Mouse (Mus musculus) forebrain, embryonic 14.5 days (tissue): Measurements from ENCODE around the gene Gch1. TPM values are rescaled to one million over a fixed set of nuclear protein-coding genes. Genes with fewer than 3 reads are reported as not detected.

Experiments
- ATAC-seq: fragments of 200-750 bp; cut with Nextera tagmentation; 2 replicates; pipeline ENCODE4 v1.8.0; 2017; ENCODE audit warnings: mild to moderate bottlenecking, moderate library complexity
- DNase-seq: peaks from one replicate; pipeline ENCODE4 v3.0.0-alpha.2; 2015; ENCODE audit warnings: low spot score
- H3K27ac ChIP-seq: fragments of 300-500 bp; sonication (generic); 2 replicates; pipeline ENCODE4 v1.5.1; 2014; ENCODE audit warnings: low read depth, mild to moderate bottlenecking, control low read depth, low read length, moderate library complexity
- H3K27me3 ChIP-seq: fragments of 300-500 bp; sonication (generic); replicated peaks from 2 replicates; pipeline ENCODE4 v1.6.1; 2014; ENCODE audit warnings: low read length, control low read depth, mixed read lengths; ENCODE audit not compliant: control insufficient read depth, insufficient read depth
- H3K36me3 ChIP-seq: fragments of 300-500 bp; sonication (generic); 2 replicates; pipeline ENCODE4 v1.6.1; 2014; ENCODE audit warnings: low read length, control low read depth; ENCODE audit not compliant: control insufficient read depth, insufficient read depth
- H3K4me1 ChIP-seq: fragments of 300-500 bp; sonication (generic); 2 replicates; pipeline ENCODE4 v1.6.1; 2014; ENCODE audit warnings: antibody characterized with exemption, low read length, control low read depth; ENCODE audit not compliant: control insufficient read depth, insufficient read depth
- H3K4me2 ChIP-seq: fragments of 300-500 bp; sonication (generic); 2 replicates; pipeline ENCODE4 v1.6.1; 2014; ENCODE audit warnings: mild to moderate bottlenecking, control low read depth, low read length
- H3K4me3 ChIP-seq: fragments of 300-500 bp; sonication (generic); 2 replicates; pipeline ENCODE4 v1.5.1; 2014; ENCODE audit warnings: low read depth, low read length, control low read depth
- H3K9ac ChIP-seq: fragments of 300-500 bp; sonication (generic); 2 replicates; pipeline ENCODE4 v1.6.1; 2014; ENCODE audit warnings: mild to moderate bottlenecking, low read length, control low read depth, moderate library complexity
- H3K9me3 ChIP-seq: fragments of 300-500 bp; sonication (generic); replicated peaks from 2 replicates; pipeline ENCODE4 v1.6.1; 2016; ENCODE audit warnings: low read length, control low read depth, mixed read lengths; ENCODE audit not compliant: control insufficient read depth
- WGBS: fragments of 180-500 bp; shearing (Covaris S2); extraction: QIAGEN DNeasy Blood & Tissue Kit; methylation state at CpG from one replicate; pipeline ENCODE4 v1.1.7; 2014; 5-methylcytosine and 5-hydroxymethylcytosine counted together
- polyA plus RNA-seq: library from polyadenylated mRNA; unstranded; fragments of >200 nt; fragmentation: Nextera tagmentation; extraction: Ambion mirVana; gene quantifications from 2 replicates; pipeline ENCODE4 v1.2.1, GENCODE M21; 2014

Gene Gch1
- polyA plus RNA-seq, 1 experiment from 2014 or later, result 2.0 TPM

DNA sequence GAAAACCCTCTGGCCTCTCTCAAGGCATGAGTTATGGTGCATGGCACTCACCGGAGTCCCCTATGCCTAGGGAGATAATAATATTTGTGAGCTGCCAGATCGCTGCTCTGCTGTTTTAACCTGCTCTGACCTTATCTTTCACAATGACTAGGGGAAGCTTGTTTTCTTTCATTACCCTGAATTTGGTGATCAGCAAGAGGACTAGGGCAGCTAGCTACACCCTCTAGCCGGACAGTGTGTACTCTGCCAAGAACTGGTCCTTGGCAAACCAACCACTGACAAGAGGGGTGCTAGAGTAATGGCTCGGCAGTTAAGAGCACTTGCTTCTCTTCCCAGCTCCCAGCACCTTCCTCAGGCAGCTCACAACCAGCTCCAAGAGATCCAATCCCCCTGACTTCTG lies 1.4 kb upstream of the Gch1 start:
- H3K9me3 ChIP-seq, result no peaks in the 10 kb centered on the region
- WGBS, result 78% methylated on average over 4 of the region's 4 CpGs
- no peak for DNase-seq
- H3K4me1 ChIP-seq, result peaks cover 4% of the 10 kb centered on the region; the same call in 1 of the 2 replicates
- no peak overlapping the region for H3K9ac ChIP-seq
- H3K4me3 ChIP-seq, result no peak overlapping the region
- no peak overlapping the region for H3K27ac ChIP-seq
- ATAC-seq, result no peak
- H3K27me3 ChIP-seq, result peaks cover 12% of the 10 kb centered on the region
- no peak overlapping the region for H3K4me2 ChIP-seq
- H3K36me3 ChIP-seq, result no peaks in the 10 kb centered on the region

DNA sequence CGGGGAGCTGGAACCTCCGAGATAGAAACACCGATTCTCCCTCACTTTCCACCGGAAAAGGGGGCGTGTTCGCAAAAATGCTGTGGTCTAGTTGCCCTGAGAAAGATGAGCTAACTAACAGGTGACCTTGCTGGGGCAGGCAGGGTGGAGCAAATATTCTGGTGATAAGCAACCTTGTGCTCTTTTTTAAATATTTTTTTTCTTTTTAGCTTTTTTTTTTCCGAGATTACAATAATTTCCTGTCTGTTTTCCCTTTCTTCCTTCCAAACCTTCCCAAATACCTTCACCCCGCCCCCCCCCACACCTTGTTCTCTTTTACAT lies 382 bp upstream of the Gch1 start:
- no peak for DNase-seq
- Histone ChIP-seq H3K36me3 (no peaks in the 10 kb centered on the region), H3K27me3 (peaks cover 12% of the 10 kb centered on the region), H3K9ac (peak overlapping the region; percentile 61; the same call in 1 of the 2 replicates), H3K9me3 (no peaks in the 10 kb centered on the region), H3K4me2 (peak overlapping the region; percentile 99), H3K4me3 (peak overlapping the region; percentile 67), H3K4me1 (peaks cover 4% of the 10 kb centered on the region; the same call in 1 of the 2 replicates), H3K27ac (no peak overlapping the region)
- 13% methylated on average over 8 of the region's 8 CpGs for WGBS
- no peak for ATAC-seq

DNA sequence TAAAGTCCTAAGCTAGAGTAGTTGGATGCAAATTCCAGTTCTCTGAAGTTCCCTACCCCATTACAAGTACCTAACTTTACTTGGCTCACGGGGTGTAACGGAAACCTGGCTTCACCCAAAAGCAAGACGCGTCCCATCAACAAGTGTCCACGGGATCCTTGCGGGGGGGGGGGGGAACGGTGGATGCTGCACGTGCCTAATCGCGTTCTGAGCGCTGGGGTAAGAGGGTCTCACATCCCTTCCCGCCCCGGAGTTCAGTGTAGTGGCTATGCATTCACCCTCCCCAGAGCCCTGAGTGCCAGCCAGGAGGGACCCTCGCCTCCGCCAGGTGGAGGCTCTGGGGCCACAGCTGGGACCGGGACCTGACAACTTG lies 752 bp downstream of the Gch1 start:
- Histone ChIP-seq H3K36me3 (no peaks in the 10 kb centered on the region), H3K4me3 (peak overlapping the region; percentile 67), H3K9me3 (no peaks in the 10 kb centered on the region), H3K27me3 (peaks cover 12% of the 10 kb centered on the region), H3K4me1 (peaks cover 4% of the 10 kb centered on the region; the same call in 1 of the 2 replicates), H3K27ac (no peak overlapping the region), H3K4me2 (peak overlapping the region; percentile 99), H3K9ac (peak overlapping the region; percentile 61; the same call in 1 of the 2 replicates)
- WGBS, result under 1% methylated on average over 16 of the region's 16 CpGs
- ATAC-seq (peak; percentile 57), DNase-seq (no peak)

DNA sequence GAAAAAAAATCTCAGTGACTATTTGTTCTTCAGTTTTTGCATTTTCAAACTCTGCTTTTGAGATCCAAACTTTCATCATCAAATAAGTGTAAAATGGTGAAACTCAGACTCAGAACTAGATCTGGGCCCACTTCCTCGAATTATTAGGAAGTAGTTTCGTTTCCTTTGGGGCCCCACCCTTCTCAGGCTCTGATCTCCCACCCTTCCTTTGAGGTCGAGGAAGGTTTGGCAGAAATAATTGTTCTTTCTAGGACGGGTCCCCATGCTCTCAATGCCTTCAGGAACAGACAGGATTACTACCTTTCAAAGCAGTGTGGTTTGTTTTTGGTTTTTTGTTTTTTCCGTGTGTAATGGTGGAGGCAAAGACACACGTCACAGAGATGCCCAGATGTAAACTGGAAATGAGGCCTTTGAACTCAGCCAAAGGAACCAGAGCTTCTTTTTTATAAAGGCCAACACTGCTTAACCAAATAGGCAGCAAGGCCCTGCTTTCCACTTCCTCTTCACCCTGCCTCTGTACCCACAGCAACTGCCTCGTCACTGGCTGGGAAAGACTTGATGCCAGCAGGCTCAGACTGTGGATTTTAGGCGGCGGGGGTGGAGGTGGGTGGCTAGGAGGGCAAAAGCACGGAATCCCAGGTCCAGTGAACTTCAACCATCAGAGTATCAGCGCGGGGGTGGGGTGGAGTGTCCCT lies 1.4 kb downstream of the Gch1 start:
- H3K9ac ChIP-seq, result no peak overlapping the region
- no peak for ATAC-seq
- WGBS, result 33% methylated on average over 12 of the region's 12 CpGs
- no peak overlapping the region for H3K4me3 ChIP-seq
- H3K4me1 ChIP-seq, result peaks cover 4% of the 10 kb centered on the region; the same call in 1 of the 2 replicates
- H3K4me2 ChIP-seq, result peak overlapping the region; percentile 99
- peaks cover 12% of the 10 kb centered on the region for H3K27me3 ChIP-seq
- no peaks in the 10 kb centered on the region for H3K36me3 ChIP-seq
- no peak for DNase-seq
- no peak overlapping the region for H3K27ac ChIP-seq
- no peaks in the 10 kb centered on the region for H3K9me3 ChIP-seq

DNA sequence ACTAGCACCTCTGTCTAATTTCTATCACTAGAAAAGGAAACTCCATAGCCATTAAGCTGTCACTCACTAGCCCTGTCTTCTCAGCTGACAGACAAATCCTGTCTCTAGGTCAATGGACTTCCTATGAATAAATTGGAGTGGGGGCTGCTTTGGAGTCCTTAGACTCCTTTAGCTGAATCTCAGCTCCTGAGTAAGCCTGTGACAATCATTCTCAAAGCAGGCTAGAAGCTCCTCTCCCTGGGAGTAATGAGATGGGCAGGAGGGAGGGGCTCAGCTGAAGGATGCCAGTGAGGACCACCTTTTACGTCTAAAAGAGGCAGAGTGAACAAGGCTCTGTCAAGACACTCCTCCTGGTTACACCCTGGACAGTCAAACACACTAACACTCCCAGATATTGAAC lies 2.0 kb downstream of the Gch1 start:
- peaks cover 4% of the 10 kb centered on the region; the same call in 1 of the 2 replicates for H3K4me1 ChIP-seq
- no peak for ATAC-seq
- no peaks in the 10 kb centered on the region for H3K36me3 ChIP-seq
- no peak overlapping the region for H3K27ac ChIP-seq
- H3K4me2 ChIP-seq, result no peak overlapping the region
- H3K9ac ChIP-seq, result no peak overlapping the region
- no peak overlapping the region for H3K4me3 ChIP-seq
- peaks cover 12% of the 10 kb centered on the region for H3K27me3 ChIP-seq
- 15% methylated on average over 1 of the region's 1 CpGs for WGBS
- H3K9me3 ChIP-seq, result no peaks in the 10 kb centered on the region
- DNase-seq, result no peak

DNA sequence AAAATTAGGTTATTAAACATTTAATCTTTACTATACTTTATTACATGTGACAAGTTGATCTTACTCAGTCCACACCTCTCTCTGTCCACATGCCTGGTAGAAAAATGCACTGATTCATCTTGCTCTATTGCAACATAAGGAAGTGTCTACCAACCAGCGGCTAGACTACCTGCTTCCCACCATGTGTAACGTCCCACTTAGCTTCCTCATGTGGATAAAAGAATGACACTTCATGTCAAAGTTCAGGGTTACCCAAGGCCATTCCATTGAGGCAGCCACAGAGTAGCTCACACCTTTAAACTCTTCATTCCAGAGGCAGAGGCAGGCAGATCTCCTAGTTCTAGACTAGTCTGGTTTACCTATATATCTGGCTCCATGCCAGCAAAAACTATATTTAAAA lies 2.7 kb downstream of the Gch1 start:
- H3K27me3 ChIP-seq, result peaks cover 12% of the 10 kb centered on the region
- no peak overlapping the region for H3K27ac ChIP-seq
- no peak overlapping the region for H3K4me2 ChIP-seq
- 95% methylated on average over 2 of the region's 2 CpGs for WGBS
- no peak for DNase-seq
- no peak for ATAC-seq
- peaks cover 4% of the 10 kb centered on the region; the same call in 1 of the 2 replicates for H3K4me1 ChIP-seq
- H3K9me3 ChIP-seq, result no peaks in the 10 kb centered on the region
- H3K36me3 ChIP-seq, result no peaks in the 10 kb centered on the region
- no peak overlapping the region for H3K9ac ChIP-seq
- no peak overlapping the region for H3K4me3 ChIP-seq

DNA sequence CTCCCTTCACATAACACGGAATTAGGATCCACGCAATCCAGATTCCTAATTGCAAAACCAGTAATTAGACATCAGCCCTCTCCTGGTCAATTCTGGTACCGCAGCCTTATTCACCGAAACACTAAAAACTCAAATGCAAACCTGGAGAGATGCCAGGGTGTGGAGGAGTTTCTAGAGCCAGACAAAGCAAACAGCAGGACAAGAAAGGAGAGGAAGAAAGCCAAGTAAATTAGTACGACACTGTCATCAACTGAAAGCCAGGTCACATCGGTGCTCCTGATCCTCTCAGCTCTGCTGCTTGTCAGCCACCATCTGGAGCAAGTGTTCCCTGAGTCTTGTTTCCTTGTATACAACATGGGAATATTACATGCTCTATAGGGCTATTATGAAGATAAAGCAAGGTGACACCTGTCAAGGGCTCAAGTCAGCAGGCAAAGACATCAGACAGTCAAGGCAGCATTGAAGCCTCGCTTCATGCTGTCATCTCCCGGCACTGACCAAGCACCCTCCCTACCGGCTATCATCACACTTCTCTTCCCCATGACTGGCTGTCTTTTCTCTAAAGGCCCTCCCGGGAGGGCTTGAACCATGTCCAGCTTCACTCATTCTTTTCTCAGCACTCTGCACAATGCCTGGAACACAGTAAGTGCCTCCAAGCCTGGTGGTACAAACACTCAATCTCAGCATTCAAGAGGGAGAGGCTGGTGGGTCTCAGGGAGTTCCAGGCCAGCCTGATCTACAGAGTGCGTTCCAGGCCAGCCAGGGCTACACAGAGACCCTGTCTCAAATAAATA lies 7.5 kb downstream of the Gch1 start:
- Histone ChIP-seq H3K27ac (no peak overlapping the region), H3K36me3 (no peaks in the 10 kb centered on the region), H3K27me3 (no peaks in the 10 kb centered on the region), H3K4me2 (no peak overlapping the region), H3K9me3 (no peaks in the 10 kb centered on the region), H3K4me1 (no peaks in the 10 kb centered on the region), H3K9ac (no peak overlapping the region), H3K4me3 (no peak overlapping the region)
- DNase-seq (peak; percentile 80), ATAC-seq (peak; percentile 52; the same call in 1 of the 2 replicates)
- 44% methylated on average over 11 of the region's 11 CpGs for WGBS

DNA sequence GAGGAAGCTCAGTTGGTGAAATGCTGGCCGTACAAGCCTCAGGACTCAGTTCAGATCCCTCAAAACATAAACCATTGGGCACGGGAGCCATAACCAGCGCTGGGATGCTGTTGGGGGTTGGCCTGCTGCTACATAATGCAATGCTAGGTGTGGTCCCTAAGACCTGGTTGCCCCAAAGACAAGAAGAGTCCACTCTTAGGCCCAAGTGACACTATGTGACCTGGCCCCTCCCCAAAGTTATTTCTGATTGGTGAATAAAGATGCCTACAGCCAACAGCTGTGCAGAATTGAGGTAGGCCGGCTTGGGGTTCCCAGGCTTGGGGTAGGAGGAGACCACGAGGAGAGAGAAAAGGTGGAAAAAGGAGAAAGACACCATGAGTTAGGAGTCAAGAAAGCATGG lies 10.4 kb downstream of the Gch1 start:
- H3K9me3 ChIP-seq, result no peaks in the 10 kb centered on the region
- no peaks in the 10 kb centered on the region for H3K4me1 ChIP-seq
- no peak overlapping the region for H3K4me3 ChIP-seq
- no peak overlapping the region for H3K4me2 ChIP-seq
- ATAC-seq, result no peak
- no peak overlapping the region for H3K9ac ChIP-seq
- H3K27me3 ChIP-seq, result no peaks in the 10 kb centered on the region
- no peak for DNase-seq
- no peaks in the 10 kb centered on the region for H3K36me3 ChIP-seq
- H3K27ac ChIP-seq, result no peak overlapping the region
- 86% methylated on average over 5 of the region's 5 CpGs for WGBS

DNA sequence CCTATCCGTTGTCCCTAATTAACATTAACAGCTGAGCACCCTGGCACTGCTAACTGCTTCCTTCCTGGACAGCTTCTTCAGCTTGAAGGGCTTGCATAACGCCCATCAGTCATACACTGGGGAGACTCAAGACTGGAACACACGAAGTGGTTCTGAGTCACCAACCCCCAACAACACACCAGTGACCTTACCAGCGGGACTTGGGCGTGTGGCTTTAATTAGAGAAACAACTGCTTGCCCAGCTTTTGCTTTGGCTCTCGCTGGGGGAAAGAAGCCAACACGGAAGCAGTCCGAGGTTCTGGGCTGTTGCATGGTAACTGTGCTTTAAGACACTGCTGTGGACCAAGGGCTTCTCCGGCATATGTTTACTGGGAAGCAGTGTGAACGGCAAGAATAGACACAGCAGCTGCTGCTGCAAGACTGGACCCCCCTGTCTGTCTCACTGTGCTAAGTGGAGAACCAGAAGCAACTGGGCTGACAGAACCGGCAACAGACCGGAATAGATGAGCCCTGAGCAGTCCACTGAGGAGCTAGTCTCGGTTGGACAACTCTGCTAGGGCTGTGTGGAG lies 11.3 kb downstream of the Gch1 start:
- no peaks in the 10 kb centered on the region for H3K36me3 ChIP-seq
- H3K9ac ChIP-seq, result no peak overlapping the region
- no peak overlapping the region for H3K4me2 ChIP-seq
- H3K9me3 ChIP-seq, result no peaks in the 10 kb centered on the region
- ATAC-seq (no peak), DNase-seq (peak; percentile 11)
- 69% methylated on average over 13 of the region's 13 CpGs for WGBS
- no peaks in the 10 kb centered on the region for H3K4me1 ChIP-seq
- H3K27me3 ChIP-seq, result no peaks in the 10 kb centered on the region
- H3K27ac ChIP-seq, result no peak overlapping the region
- no peak overlapping the region for H3K4me3 ChIP-seq
